25 mouse cellular contexts compared by ENCODE assay signal in the genomic region with DNA sequence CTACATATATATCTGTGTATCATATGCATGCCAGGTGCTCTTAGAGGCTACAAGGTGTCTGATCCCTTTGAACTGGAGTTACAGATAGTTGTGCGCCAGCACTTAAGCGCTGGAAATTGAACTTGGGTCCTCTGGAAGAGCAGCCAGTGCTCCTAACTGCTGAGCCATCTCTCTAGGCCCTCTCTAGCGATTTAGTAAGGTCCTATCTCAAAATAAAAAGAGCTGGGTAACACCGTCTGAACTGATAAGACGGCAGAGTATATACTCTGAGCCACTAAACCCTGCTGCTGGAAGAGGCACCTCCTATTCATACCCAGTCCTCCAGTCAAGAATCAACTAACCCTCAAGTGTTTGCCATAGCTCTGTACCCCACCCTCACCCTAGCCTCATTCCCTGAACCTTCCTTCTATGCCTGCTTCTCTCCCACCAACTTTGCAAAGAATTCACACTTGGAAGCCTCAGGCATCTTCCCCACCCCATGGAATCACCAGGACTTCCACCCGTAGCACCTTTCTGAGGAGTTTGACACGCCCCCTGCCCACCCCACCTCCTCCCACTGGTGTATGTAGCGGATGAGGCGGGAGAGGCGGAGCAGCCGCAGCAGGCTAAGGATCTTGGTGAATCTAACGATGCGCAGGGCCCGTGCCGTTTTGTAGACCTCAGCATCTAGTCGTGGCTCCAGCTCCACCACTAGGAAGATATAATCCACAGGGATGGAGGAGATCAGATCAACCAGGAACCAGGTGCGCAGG. TPM values are rescaled to one million over a fixed set of nuclear protein-coding genes. Genes with fewer than 3 reads are reported as not detected.
A peak's percentile ranks its signal among the peaks of the same experiment; 100 is the strongest.
DNase-seq lines count a peak whose midpoint lies in the region; ATAC-seq and TF ChIP-seq lines count a peak whose summit lies in the region.
"Had no signal": no experiment of that assay in that cellular context is flagged by ENCODE, and none has a peak within 500 bp of the region (broad histone marks: within the 10 kb centered on the region; RNA-seq: fewer than 3 reads in every experiment).

No protein-coding gene starts in this region.

- no peak overlapping the region for H3K9ac ChIP-seq in lung, postnatal 0 days (replicated peaks; ENCODE audit: low read depth)
- no peak overlapping the region for H3K9ac ChIP-seq in liver, embryonic 15.5 days
- no peak overlapping the region for H3K9ac ChIP-seq in intestine, embryonic 16.5 days (ENCODE audit: low read depth, low read length)
- H3K9ac ChIP-seq: forebrain, embryonic 12.5 days; heart, embryonic 13.5 days; hindbrain, embryonic 14.5 days; limb, embryonic 12.5 days; neural tube, embryonic 15.5 days; stomach, embryonic 15.5 days had no signal

- TF ChIP-seq EP300 in lung, postnatal 0 days (IDR thresholded peaks at IDR 0.05): no peak

- no peak overlapping the region for H3K4me3 ChIP-seq in lung, postnatal 0 days (ENCODE audit: low read depth, low read length)
- no peak overlapping the region for H3K4me3 ChIP-seq in lung, adult 2 months (replicated peaks; ENCODE audit: extremely low read depth, low read depth, low read length)
- H3K4me3 ChIP-seq in liver, embryonic 15.5 days (replicated peaks): no peak overlapping the region
- H3K4me3 ChIP-seq in intestine, embryonic 16.5 days (ENCODE audit: low read length): no peak overlapping the region
- H3K4me3 ChIP-seq: erythroblast, embryonic 14.5 days; forebrain, embryonic 12.5 days; heart, embryonic 13.5 days; layer of hippocampus, adult 2 months; left cerebral cortex, adult 2 months; limb, embryonic 12.5 days; neural tube, embryonic 15.5 days; stomach, embryonic 15.5 days had no signal

- H3K9me3 ChIP-seq in lung, postnatal 0 days (ENCODE audit: low read length): no peaks in the 10 kb centered on the region
- H3K9me3 ChIP-seq in liver, embryonic 15.5 days (replicated peaks): no peaks in the 10 kb centered on the region
- H3K9me3 ChIP-seq in intestine, embryonic 16.5 days (ENCODE audit: control insufficient read depth, low read length): no peaks in the 10 kb centered on the region
- H3K9me3 ChIP-seq: forebrain, embryonic 12.5 days; heart, embryonic 13.5 days; limb, embryonic 12.5 days; neural tube, embryonic 15.5 days; stomach, embryonic 15.5 days had no signal

- no peak overlapping the region for H3K27ac ChIP-seq in lung, postnatal 0 days (ENCODE audit: low read length)
- H3K27ac ChIP-seq in liver, embryonic 15.5 days (replicated peaks): no peak overlapping the region
- H3K27ac ChIP-seq in intestine, embryonic 16.5 days (ENCODE audit: low read length): no peak overlapping the region
- H3K27ac ChIP-seq: forebrain, embryonic 12.5 days; heart, embryonic 13.5 days; hindbrain, embryonic 14.5 days; layer of hippocampus, adult 2 months; left cerebral cortex, adult 2 months; limb, embryonic 12.5 days; neural tube, embryonic 15.5 days; stomach, embryonic 15.5 days had no signal

- no peaks in the 10 kb centered on the region for H3K4me1 ChIP-seq in lung, postnatal 0 days (ENCODE audit: insufficient read depth, low read depth, low read length)
- no peaks in the 10 kb centered on the region for H3K4me1 ChIP-seq in lung, adult 2 months (ENCODE audit: control insufficient read depth, insufficient read depth, low read length)
- peaks cover 46% of the 10 kb centered on the region for H3K4me1 ChIP-seq in liver, embryonic 15.5 days (replicated peaks)
- 0 out of 2 replicates have a peak, but pooled peaks cover 3% of the 10 kb centered on the region for H3K4me1 ChIP-seq in intestine, embryonic 16.5 days (ENCODE audit: control insufficient read depth, insufficient read depth, low read length)

- DNase-seq in kidney, postnatal 10 days: peak; percentile 2
- DNase-seq in kidney, postnatal 25 days: no peak
- peak; percentile 25 for DNase-seq in lung, postnatal 0 days (ENCODE audit: low spot score)
- DNase-seq in lung, adult 2 months: no peak
- DNase-seq in cerebellum, adult 11-12 months: no peak
- DNase-seq: adrenal gland, adult 8-10 months; cerebellum, adult 9-10 months; gastrocnemius, postnatal 10 days; heart, postnatal 10 days; kidney, adult 11 months; kidney, postnatal 36 days; midbrain, embryonic 14.5 days; right cerebral cortex, postnatal 25 days had no signal

- WGBS in lung, postnatal 0 days: 44% methylated on average over 17 of the region's 17 CpGs
- 44% methylated on average over 17 of the region's 17 CpGs for WGBS in lung, adult 2 months
- WGBS in liver, embryonic 15.5 days (ENCODE audit: insufficient replicate concordance): 35% methylated on average over 17 of the region's 17 CpGs
- 50% methylated on average over 17 of the region's 17 CpGs for WGBS in intestine, embryonic 16.5 days

- no peaks in the 10 kb centered on the region for H3K36me3 ChIP-seq in lung, postnatal 0 days (ENCODE audit: insufficient read depth, low read length)
- no peaks in the 10 kb centered on the region for H3K36me3 ChIP-seq in liver, embryonic 15.5 days (replicated peaks)
- no peaks in the 10 kb centered on the region for H3K36me3 ChIP-seq in intestine, embryonic 16.5 days (ENCODE audit: control insufficient read depth, insufficient read depth, low read length)
- H3K36me3 ChIP-seq: heart, embryonic 13.5 days; limb, embryonic 12.5 days; stomach, embryonic 15.5 days had no signal

- peak; percentile 48; the same call in 1 of the 2 replicates for ATAC-seq in lung, postnatal 0 days
- 0 out of 2 replicates have a peak, but pooled peaks have one; percentile 4 for ATAC-seq in liver, embryonic 15.5 days (ENCODE audit: insufficient read depth)
- ATAC-seq in intestine, embryonic 16.5 days: no peak

- no peak overlapping the region for H3K4me2 ChIP-seq in lung, postnatal 0 days (replicated peaks; ENCODE audit: low read depth, low read length)
- H3K4me2 ChIP-seq in liver, embryonic 15.5 days: 0 out of 2 replicates have a peak overlapping the region, but pooled peaks have one; percentile 0
- no peak overlapping the region for H3K4me2 ChIP-seq in intestine, embryonic 16.5 days (ENCODE audit: low read depth, low read length)
- H3K4me2 ChIP-seq: forebrain, embryonic 12.5 days; heart, embryonic 13.5 days; hindbrain, embryonic 14.5 days; limb, embryonic 12.5 days; neural tube, embryonic 15.5 days; stomach, embryonic 15.5 days had no signal

- no peak for TF ChIP-seq CTCF in lung, postnatal 0 days (IDR thresholded peaks at IDR 0.05)
- TF ChIP-seq CTCF in lung, adult 2 months (IDR thresholded peaks at IDR 0.05; ENCODE audit: insufficient read depth, low read length): no peak

- 0 out of 2 replicates have a peak, but pooled peaks cover 4% of the 10 kb centered on the region for H3K27me3 ChIP-seq in lung, postnatal 0 days (replicated peaks; ENCODE audit: insufficient read depth, low read length)
- peaks cover 51% of the 10 kb centered on the region for H3K27me3 ChIP-seq in liver, embryonic 15.5 days
- H3K27me3 ChIP-seq in intestine, embryonic 16.5 days (replicated peaks; ENCODE audit: control insufficient read depth, insufficient read depth, low read length): no peaks in the 10 kb centered on the region

- TF ChIP-seq POLR2A in lung, adult 2 months (IDR thresholded peaks at IDR 0.05; ENCODE audit: borderline replicate concordance, extremely low read depth, low read depth, low read length): no peak

RNA-seq across cellular contexts. Expression of a gene that starts 7.7 kb away (rescaled TPM):
- polyA plus RNA-seq in lung, postnatal 0 days (2015; fragmentation: Nextera tagmentation; extraction: Ambion mirVana): 0.19 and 0.31 TPM in 2 replicates
- 0.33 and 0.67 TPM in 2 replicates for polyA plus RNA-seq in lung, adult 2 months (2012; rRNA removed)
- polyA plus RNA-seq in liver, embryonic 15.5 days (2015; fragmentation: Nextera tagmentation; extraction: Ambion mirVana): 0.43 and 0.45 TPM in 2 replicates
- polyA plus RNA-seq in intestine, embryonic 16.5 days (2015; fragmentation: Nextera tagmentation; extraction: Ambion mirVana): 2.0 TPM in 2 replicates

RNA-seq across cellular contexts. Expression of a gene that starts 12.3 kb away (rescaled TPM):
- polyA plus RNA-seq in lung, postnatal 0 days (2015; fragmentation: Nextera tagmentation; extraction: Ambion mirVana): 16.2 and 17.7 TPM in 2 replicates
- polyA plus RNA-seq in lung, adult 2 months (2012; rRNA removed): 55.4 and 67.8 TPM in 2 replicates
- polyA plus RNA-seq in liver, embryonic 15.5 days (2015; fragmentation: Nextera tagmentation; extraction: Ambion mirVana): 8.5 and 10.1 TPM in 2 replicates
- polyA plus RNA-seq in intestine, embryonic 16.5 days (2015; fragmentation: Nextera tagmentation; extraction: Ambion mirVana): 17.3 and 18.0 TPM in 2 replicates

RNA-seq across cellular contexts. Expression of a gene that starts 16.3 kb away (rescaled TPM):
- 0.14 and 0.32 TPM in 2 replicates for polyA plus RNA-seq in lung, postnatal 0 days (2015; fragmentation: Nextera tagmentation; extraction: Ambion mirVana)
- polyA plus RNA-seq in lung, adult 2 months (2012; rRNA removed): 0.94 and 1.1 TPM in 2 replicates
- polyA plus RNA-seq in liver, embryonic 15.5 days (2015; fragmentation: Nextera tagmentation; extraction: Ambion mirVana): 102 and 104 TPM in 2 replicates
- polyA plus RNA-seq in intestine, embryonic 16.5 days (2015; fragmentation: Nextera tagmentation; extraction: Ambion mirVana): 148 and 174 TPM in 2 replicates
- polyA plus RNA-seq: embryonic facial prominence, embryonic 14.5 days had no signal

RNA-seq across cellular contexts. Expression of a gene that starts 25.0 kb away (rescaled TPM):
- 89.6 and 94.2 TPM in 2 replicates for polyA plus RNA-seq in lung, postnatal 0 days (2015; fragmentation: Nextera tagmentation; extraction: Ambion mirVana)
- polyA plus RNA-seq in lung, adult 2 months (2012; rRNA removed): 123 and 127 TPM in 2 replicates
- polyA plus RNA-seq in liver, embryonic 15.5 days (2015; fragmentation: Nextera tagmentation; extraction: Ambion mirVana): 53.0 and 53.7 TPM in 2 replicates
- 141 and 142 TPM in 2 replicates for polyA plus RNA-seq in intestine, embryonic 16.5 days (2015; fragmentation: Nextera tagmentation; extraction: Ambion mirVana)

RNA-seq across cellular contexts. Expression of a gene that starts 30.7 kb away (rescaled TPM):
- 6.6 and 8.4 TPM in 2 replicates for polyA plus RNA-seq in lung, postnatal 0 days (2015; fragmentation: Nextera tagmentation; extraction: Ambion mirVana)
- polyA plus RNA-seq in lung, adult 2 months (2012; rRNA removed): 36.7 and 39.0 TPM in 2 replicates
- polyA plus RNA-seq in liver, embryonic 15.5 days (2015; fragmentation: Nextera tagmentation; extraction: Ambion mirVana): 2.4 and 2.9 TPM in 2 replicates
- 16.7 and 20.8 TPM in 2 replicates for polyA plus RNA-seq in intestine, embryonic 16.5 days (2015; fragmentation: Nextera tagmentation; extraction: Ambion mirVana)

Comparison
In these comparisons a context has a peak if more than half of its experiments do, and no peak if none do; other contexts are left out.
1. DNase-seq: peak in kidney, postnatal 10 days (single experiment) and lung, postnatal 0 days (single experiment); none in kidney, postnatal 25 days (0 of 2), lung, adult 2 months (single experiment) and cerebellum, adult 11-12 months (single experiment).
2. RNA of a gene that starts 16.3 kb away (polyA plus RNA-seq): 148 to 174 TPM in intestine, embryonic 16.5 days and 102 to 104 TPM in liver, embryonic 15.5 days; 0.94 to 1.1 TPM in lung, adult 2 months and 0.14 to 0.32 TPM in lung, postnatal 0 days; every median in the first group is over 10 times any median in the second.